Mouse (Mus musculus) liver, adult 2 months (tissue): ENCODE data around the gene Ptpru. TPM values are rescaled to one million over a fixed set of nuclear protein-coding genes. Genes with fewer than 3 reads are reported as not detected.

Experiments
- DNase-seq: peaks from one replicate; pipeline ENCODE4 v3.0.0-alpha.2; 2011; ENCODE audit warnings: low read depth, low spot score; ENCODE audit errors: extremely low read depth
- H3K27ac ChIP-seq: fragments of 200-500 bp; replicated peaks from 2 replicates; pipeline ENCODE4 v1.5.1; 2012; ENCODE audit warnings: low read depth, mild to moderate bottlenecking, control low read depth, inconsistent platforms, low read length; ENCODE audit not compliant: insufficient read depth
- H3K27me3 ChIP-seq: fragments of 200-500 bp; 2 replicates; pipeline ENCODE4 v1.6.1; 2012; ENCODE audit warnings: mild to moderate bottlenecking, moderate library complexity, low read length, inconsistent platforms; ENCODE audit not compliant: control insufficient read depth, insufficient read depth
- H3K36me3 ChIP-seq: fragments of 200-500 bp; 2 replicates; pipeline ENCODE4 v1.6.1; 2012; ENCODE audit warnings: low read length, inconsistent platforms; ENCODE audit not compliant: control insufficient read depth, insufficient read depth
- H3K4me1 ChIP-seq: fragments of 200-500 bp; 2 replicates; pipeline ENCODE4 v1.6.1; 2011; ENCODE audit warnings: low read length; ENCODE audit not compliant: control insufficient read depth, insufficient read depth
- H3K4me3 ChIP-seq: fragments of 200-500 bp; 2 replicates; pipeline ENCODE4 v1.5.1; 2011; ENCODE audit warnings: low read depth, mild to moderate bottlenecking, control low read depth, low read length, moderate library complexity; ENCODE audit not compliant: insufficient read depth
- H3K79me2 ChIP-seq: fragments of 200-500 bp; 2 replicates; pipeline ENCODE4 v1.6.1; 2012; ENCODE audit warnings: inconsistent platforms, mild to moderate bottlenecking, low read length, moderate library complexity; ENCODE audit not compliant: control insufficient read depth, insufficient read depth
- H3K9ac ChIP-seq: fragments of 200-500 bp; 2 replicates; pipeline ENCODE4 v1.6.1; 2012; ENCODE audit warnings: low read depth, mild to moderate bottlenecking, control low read depth, inconsistent platforms, low read length
- CTCF ChIP-seq: fragments of 200-500 bp; IDR thresholded peaks from 2 replicates; pipeline ENCODE4 v1.5.1; 2011; ENCODE audit warnings: low read depth, low read length, control low read depth
- POLR2A ChIP-seq: fragments of 200-500 bp; IDR thresholded peaks from 2 replicates; pipeline ENCODE4 v1.6.1; 2011; ENCODE audit warnings: low read length, control low read depth; ENCODE audit not compliant: insufficient read depth; ENCODE audit errors: extremely low read depth
- WGBS: fragments of 180-500 bp; shearing (Covaris S2); methylation state at CpG from one replicate; pipeline ENCODE4 v1.1.7; 2018; 5-methylcytosine and 5-hydroxymethylcytosine counted together
- polyA plus RNA-seq: library from polyadenylated mRNA; depleted of rRNA; stranded (reverse); fragments of >200 nt; gene quantifications from 2 replicates; pipeline ENCODE4 v1.2.3, GENCODE M21; 2012
- total RNA-seq: library from RNA; depleted of rRNA; stranded (reverse); fragments of >200 nt; gene quantifications from 2 replicates; pipeline ENCODE4 v1.2.3, GENCODE M21; 2014

Gene Ptpru
- total and polyA plus RNA-seq, 2 experiments = 0.09 to 0.27 TPM

- peak within 1 kb of the TSS; percentile 3; the same call in 1 of the 2 replicates for H3K27ac ChIP-seq
- H3K9ac ChIP-seq = peak within 1 kb of the TSS; percentile 83
These were observed 5.2 kb upstream of the Ptpru start, which contains the start of gene Mecr for GRCm38 (mm10) chr4:131843290-131843743. Mecr (plus strand) TSS chr4:131843470.

DNA sequence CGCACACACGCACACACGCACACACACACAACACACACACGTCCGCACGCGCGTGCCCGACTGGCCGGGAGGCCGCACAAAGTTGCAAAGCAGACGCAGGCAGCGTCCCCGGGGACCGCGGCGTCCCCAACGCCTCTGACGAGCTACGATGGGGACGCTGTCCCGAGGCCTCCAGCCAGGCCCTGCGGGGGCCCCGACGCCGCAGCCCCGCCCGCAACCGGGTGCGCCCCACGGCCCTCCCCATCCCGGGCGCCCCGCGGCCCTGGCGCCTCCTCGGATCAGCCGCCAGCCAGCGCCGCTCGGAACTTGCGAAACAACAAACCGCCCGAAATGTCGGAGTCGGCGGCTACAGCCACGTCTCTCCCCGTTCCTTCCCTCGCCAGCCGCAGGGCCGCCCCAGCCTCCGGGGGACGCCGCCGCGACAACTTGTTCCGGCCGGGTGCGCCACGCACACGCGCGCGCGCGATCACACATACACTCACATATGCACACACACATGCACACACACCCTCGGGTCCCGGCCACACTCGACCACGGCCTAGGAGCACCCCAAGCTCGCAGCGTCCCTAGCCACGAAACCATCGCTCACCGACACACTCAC lies 1.1 kb downstream of the Ptpru start:
- Histone ChIP-seq H3K36me3 (no peaks in the 10 kb centered on the region), H3K4me3 (peak overlapping the region; percentile 61), H3K27ac (no peak overlapping the region), H3K79me2 (no peaks in the 10 kb centered on the region), H3K27me3 (peaks cover 13% of the 10 kb centered on the region; the same call in 1 of the 2 replicates), H3K9ac (peak overlapping the region; percentile 58), H3K4me1 (peaks cover 11% of the 10 kb centered on the region)
- 1% methylated on average over 76 of the region's 76 CpGs for WGBS
- no peak for DNase-seq
- no peak for TF ChIP-seq CTCF
- no peak for TF ChIP-seq POLR2A

More at GRCm38 (mm10) chr4:131843290-131843743, 5.2 kb upstream of the Ptpru start, which contains the start of gene Mecr:
- peaks cover 4% of the 10 kb centered on the region; the same call in 1 of the 2 replicates for H3K79me2 ChIP-seq
- under 1% methylated on average over 37 of the region's 37 CpGs for WGBS
- peak within 1 kb of the TSS; percentile 97 for H3K4me3 ChIP-seq
- no peaks in the 10 kb centered on the region for H3K36me3 ChIP-seq
- peak; percentile 68 for TF ChIP-seq POLR2A
- no peak for TF ChIP-seq CTCF
- H3K27me3 ChIP-seq = no peaks in the 10 kb centered on the region
- peak; percentile 74 for DNase-seq
- peaks cover 5% of the 10 kb centered on the region for H3K4me1 ChIP-seq

DNA sequence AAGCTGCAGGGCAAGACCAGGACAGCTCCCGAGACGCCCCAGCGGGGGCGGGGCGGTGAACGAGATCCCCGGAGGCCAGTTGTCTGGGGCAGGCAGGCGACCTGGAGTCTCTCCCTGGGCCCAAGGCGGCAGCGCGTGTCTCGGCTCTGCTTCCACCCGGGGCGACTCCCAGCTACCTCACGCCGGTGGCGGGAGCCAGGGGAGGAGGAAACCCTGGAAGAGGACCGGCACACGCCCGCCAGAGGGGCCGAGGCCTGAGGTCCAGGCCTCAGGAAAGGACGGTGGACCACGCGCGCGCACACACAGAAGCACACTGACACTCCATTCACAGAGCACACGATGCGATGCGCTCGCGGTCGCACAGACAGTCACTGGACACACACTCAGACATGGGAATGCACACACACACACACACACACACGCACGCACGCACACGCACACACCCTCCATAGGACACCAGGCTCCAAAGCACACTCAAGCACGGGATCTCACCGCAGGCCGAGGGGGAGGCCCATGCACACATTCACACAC lies 1.7 kb downstream of the Ptpru start:
- Histone ChIP-seq H3K27me3 (peaks cover 13% of the 10 kb centered on the region; the same call in 1 of the 2 replicates), H3K27ac (no peak overlapping the region), H3K36me3 (no peaks in the 10 kb centered on the region), H3K79me2 (no peaks in the 10 kb centered on the region), H3K9ac (peak overlapping the region; percentile 30; the same call in 1 of the 2 replicates), H3K4me3 (peak overlapping the region; percentile 61; the same call in 1 of the 2 replicates), H3K4me1 (peaks cover 11% of the 10 kb centered on the region)
- TF ChIP-seq POLR2A = no peak
- TF ChIP-seq CTCF = no peak
- 4% methylated on average over 39 of the region's 39 CpGs for WGBS
- DNase-seq = no peak

DNA sequence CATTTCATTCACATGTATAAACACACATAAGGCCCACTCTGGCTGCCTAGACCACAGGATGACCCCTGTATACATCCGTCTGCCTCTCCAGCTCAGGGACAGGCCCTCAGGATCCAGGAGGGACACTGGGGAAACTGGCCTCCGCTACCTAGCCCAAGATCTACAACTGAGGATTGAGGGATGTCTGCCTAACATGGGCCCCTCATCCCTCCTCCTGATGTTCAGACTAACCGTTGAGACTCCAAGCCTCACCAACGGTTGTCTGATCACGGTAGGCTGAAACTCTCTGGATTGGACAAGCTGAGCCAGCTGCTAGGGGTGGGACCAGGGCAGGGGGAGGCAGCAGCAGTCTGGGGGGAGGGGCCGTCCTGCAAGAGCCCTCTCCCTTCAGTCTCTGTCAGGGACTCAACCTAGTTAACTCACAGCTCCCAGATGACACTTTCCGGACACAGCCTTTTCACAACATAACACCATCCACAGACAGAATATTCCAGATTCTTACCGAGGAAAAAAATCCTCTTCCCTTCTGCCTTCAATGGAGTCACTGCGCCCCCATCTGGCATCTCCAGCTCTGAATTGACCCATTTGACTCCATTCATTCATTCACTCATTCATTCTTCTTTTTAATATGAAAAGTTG lies 4.0 kb downstream of the Ptpru start:
- H3K27ac ChIP-seq = no peak overlapping the region
- no peaks in the 10 kb centered on the region for H3K36me3 ChIP-seq
- H3K79me2 ChIP-seq = no peaks in the 10 kb centered on the region
- no peak for DNase-seq
- peaks cover 11% of the 10 kb centered on the region for H3K4me1 ChIP-seq
- WGBS = 37% methylated on average over 9 of the region's 9 CpGs
- TF ChIP-seq POLR2A (no peak), CTCF (no peak)
- peaks cover 13% of the 10 kb centered on the region; the same call in 1 of the 2 replicates for H3K27me3 ChIP-seq
- H3K4me3 ChIP-seq = no peak overlapping the region
- no peak overlapping the region for H3K9ac ChIP-seq

GRCm38 (mm10) chr4:131832759-131833407 lies 5.2 kb downstream of the Ptpru start:
- Histone ChIP-seq H3K27ac (no peak overlapping the region), H3K4me3 (no peak overlapping the region), H3K36me3 (no peaks in the 10 kb centered on the region), H3K27me3 (peaks cover 13% of the 10 kb centered on the region; the same call in 1 of the 2 replicates), H3K79me2 (no peaks in the 10 kb centered on the region), H3K9ac (no peak overlapping the region), H3K4me1 (peaks cover 9% of the 10 kb centered on the region)
- DNase-seq = no peak
- 60% methylated on average over 3 of the region's 3 CpGs for WGBS
- TF ChIP-seq CTCF (no peak), POLR2A (no peak)
